Mouse (Mus musculus) cerebellum, adult 2 months (tissue): ENCODE measurements around the gene Msi2. TPM values are rescaled to one million over a fixed set of nuclear protein-coding genes. Genes with fewer than 3 reads are reported as not detected.

ENCODE experiments used
- DNase-seq, 2 experiments: peaks; one replicate each; pipeline ENCODE4 v3.0.0; 2021
- H3K27ac ChIP-seq: fragments of 200-500 bp; 2 replicates; pipeline ENCODE4 v1.5.1; 2012; ENCODE audit warnings: low read length, control low read depth, inconsistent platforms; ENCODE audit not compliant: insufficient read depth
- H3K27me3 ChIP-seq: fragments of 200-500 bp; 2 replicates; pipeline ENCODE4 v1.6.1; 2012; ENCODE audit warnings: inconsistent platforms, mild to moderate bottlenecking, low read length, moderate library complexity; ENCODE audit not compliant: control insufficient read depth, insufficient read depth
- H3K4me1 ChIP-seq: fragments of 200-500 bp; 2 replicates; pipeline ENCODE4 v1.6.1; 2011; ENCODE audit warnings: low read length; ENCODE audit not compliant: control insufficient read depth, insufficient read depth
- H3K4me3 ChIP-seq: fragments of 200-500 bp; replicated peaks from 2 replicates; pipeline ENCODE3; 2011; ENCODE audit warnings: mild to moderate bottlenecking, low read depth, low read length, control low read depth; ENCODE audit not compliant: insufficient read depth
- CTCF ChIP-seq: fragments of 200-500 bp; IDR thresholded peaks from 2 replicates; pipeline ENCODE4 v1.5.1; 2011; ENCODE audit warnings: low read depth, mild to moderate bottlenecking, control low read depth, low read length, moderate library complexity, borderline replicate concordance; ENCODE audit not compliant: insufficient read depth
- POLR2A ChIP-seq: fragments of 200-500 bp; IDR thresholded peaks from 2 replicates; pipeline ENCODE4 v1.6.1; 2011; ENCODE audit warnings: low read length, control low read depth, borderline replicate concordance; ENCODE audit not compliant: insufficient read depth
- WGBS: fragments of 180-500 bp; shearing (Covaris S2); methylation state at CpG from one replicate; pipeline ENCODE4 v1.1.7; 2018; 5-methylcytosine and 5-hydroxymethylcytosine counted together
- polyA plus RNA-seq: library from polyadenylated mRNA; depleted of rRNA; stranded (reverse); fragments of >200 nt; gene quantifications from 2 replicates; pipeline ENCODE4 v1.2.3, GENCODE M21; 2012

The Msi2 gene
- polyA plus RNA-seq, 1 experiment = 87.3 TPM

DNA sequence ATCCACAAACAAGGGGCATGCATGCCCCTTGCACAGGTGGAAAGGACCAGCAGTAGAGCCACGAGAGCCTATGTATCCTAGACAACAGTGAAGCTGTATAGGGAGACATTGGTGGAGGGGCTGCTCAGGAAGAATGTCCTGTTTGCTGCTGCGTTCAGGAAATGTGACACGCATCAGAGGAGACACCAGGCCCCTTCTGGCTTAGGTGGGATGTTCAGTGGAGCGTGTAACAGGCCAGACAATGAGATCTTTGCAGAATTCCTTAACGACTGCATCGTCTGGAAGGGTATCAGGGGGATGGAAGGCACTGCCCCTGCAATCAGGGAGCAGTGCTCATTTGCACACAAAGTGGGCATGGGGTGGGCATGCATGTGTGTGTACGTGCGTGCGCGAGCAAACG, 271.0 kb downstream of the Msi2 start:
- WGBS = 71% methylated on average over 11 of the region's 11 CpGs
- TF ChIP-seq POLR2A = no peak
- no peak for TF ChIP-seq CTCF
- Histone ChIP-seq H3K4me1 (peaks cover 7% of the 10 kb centered on the region), H3K4me3 (no peak overlapping the region), H3K27ac (no peak overlapping the region), H3K27me3 (no peaks in the 10 kb centered on the region)
- DNase-seq = no peak

DNA sequence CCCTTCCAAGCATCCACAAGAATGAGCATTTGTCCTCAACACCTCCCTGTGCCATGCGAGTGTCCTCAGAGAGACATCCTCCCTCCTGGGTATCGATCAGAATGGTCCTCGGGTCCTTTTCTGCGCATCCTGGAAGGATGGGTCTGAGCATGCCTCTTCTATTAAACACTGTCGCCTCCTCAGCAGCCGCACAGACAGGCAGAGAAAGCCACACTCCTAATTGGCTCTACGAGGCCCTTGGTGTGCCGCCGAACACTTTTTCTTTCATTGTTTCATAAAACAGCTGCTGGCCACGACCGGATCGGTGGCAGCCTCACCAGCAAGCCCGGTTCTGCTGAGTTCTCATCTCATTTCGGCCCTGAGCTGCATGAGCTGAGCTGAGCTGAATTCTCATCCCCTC, 274.4 kb downstream of the Msi2 start:
- WGBS = 75% methylated on average over 14 of the region's 14 CpGs

DNA sequence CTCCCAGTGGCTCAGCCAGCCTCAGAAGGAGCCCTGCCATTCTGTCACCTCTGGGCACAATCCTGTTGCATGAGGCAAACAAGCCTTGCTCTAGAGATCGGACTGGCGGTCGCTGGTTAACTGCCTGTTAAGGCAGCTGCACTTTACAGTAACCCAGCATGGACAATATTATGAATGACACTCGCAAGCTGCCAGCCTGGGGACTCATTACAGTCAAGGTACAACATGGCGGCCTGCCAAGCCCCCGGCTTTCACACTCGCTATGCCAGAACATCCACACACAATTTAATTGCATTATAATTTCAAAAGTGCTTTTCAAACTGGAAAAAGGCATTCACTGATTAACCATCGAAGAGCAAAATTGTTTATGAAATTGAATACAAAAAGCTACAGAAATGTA, 275.0 kb downstream of the Msi2 start:
- peak; percentile 46 to 49 for DNase-seq

More for the DNA sequence above, 274.4 kb downstream of the Msi2 start:
- no peak for TF ChIP-seq CTCF
- no peak for TF ChIP-seq POLR2A
- Histone ChIP-seq H3K27ac (no peak overlapping the region), H3K4me1 (peaks cover 14% of the 10 kb centered on the region), H3K4me3 (no peak overlapping the region), H3K27me3 (no peaks in the 10 kb centered on the region)
- no peak for DNase-seq

GRCm38 (mm10) chr11:88441871-88442740, 276.2 kb downstream of the Msi2 start:
- no peak overlapping the region for H3K4me3 ChIP-seq
- no peaks in the 10 kb centered on the region for H3K27me3 ChIP-seq
- 90% methylated on average over 12 of the region's 12 CpGs for WGBS
- H3K27ac ChIP-seq = no peak overlapping the region
- TF ChIP-seq POLR2A = no peak
- no peak for TF ChIP-seq CTCF
- H3K4me1 ChIP-seq = peaks cover 25% of the 10 kb centered on the region
- no peak for DNase-seq

More for the DNA sequence above, 275.0 kb downstream of the Msi2 start:
- Histone ChIP-seq H3K4me1 (peaks cover 19% of the 10 kb centered on the region), H3K27me3 (no peaks in the 10 kb centered on the region), H3K27ac (no peak overlapping the region), H3K4me3 (no peak overlapping the region)
- 24% methylated on average over 8 of the region's 8 CpGs for WGBS
- TF ChIP-seq CTCF (no peak), POLR2A (no peak)

DNA sequence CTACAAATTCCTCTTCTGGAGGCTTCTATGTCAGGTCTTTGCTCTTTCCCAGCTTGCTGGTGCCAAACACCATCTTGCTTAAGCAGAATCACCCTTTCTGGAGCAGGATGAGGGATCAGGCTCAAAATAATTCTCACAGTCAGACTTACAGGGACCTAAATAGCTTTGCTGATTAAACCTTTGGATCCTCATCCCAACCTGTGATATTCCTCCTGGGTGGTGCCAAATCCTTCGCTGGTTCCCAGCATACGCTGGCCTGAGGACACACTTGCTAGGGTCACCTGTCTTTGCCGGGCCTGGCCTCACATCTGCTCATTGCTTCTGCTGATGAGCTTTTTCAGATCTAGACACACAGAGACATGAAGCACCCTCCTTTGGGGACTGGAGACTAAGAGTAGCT, 279.7 kb downstream of the Msi2 start:
- peaks cover 31% of the 10 kb centered on the region for H3K4me1 ChIP-seq
- no peaks in the 10 kb centered on the region for H3K27me3 ChIP-seq
- 18% methylated on average over 3 of the region's 3 CpGs for WGBS
- TF ChIP-seq POLR2A = no peak
- TF ChIP-seq CTCF = no peak
- no peak overlapping the region for H3K27ac ChIP-seq
- peak in 1 of 2 experiments; percentile 47 for DNase-seq
- no peak overlapping the region for H3K4me3 ChIP-seq

GRCm38 (mm10) chr11:88436596-88436995, 281.7 kb downstream of the Msi2 start:
- Histone ChIP-seq H3K4me1 (peaks cover 27% of the 10 kb centered on the region), H3K27me3 (no peaks in the 10 kb centered on the region), H3K27ac (no peak overlapping the region), H3K4me3 (no peak overlapping the region)
- 44% methylated on average over 2 of the region's 2 CpGs for WGBS
- no peak for DNase-seq
- no peak for TF ChIP-seq CTCF
- no peak for TF ChIP-seq POLR2A

GRCm38 (mm10) chr11:88435543-88435942, 282.8 kb downstream of the Msi2 start:
- WGBS = 43% methylated on average over 6 of the region's 6 CpGs
- Histone ChIP-seq H3K27me3 (no peaks in the 10 kb centered on the region), H3K4me1 (peaks cover 31% of the 10 kb centered on the region), H3K4me3 (no peak overlapping the region), H3K27ac (no peak overlapping the region)
- DNase-seq = no peak
- TF ChIP-seq POLR2A (no peak), CTCF (no peak)
